Mouse (Mus musculus): ENCODE data around the gene Cux2. TPM values are rescaled to one million over a fixed set of nuclear protein-coding genes. Genes with fewer than 3 reads are reported as not detected.

The Cux2 gene
- polyA plus RNA-seq, 1 experiment = 36.7 TPM

GRCm38 (mm10) chr5:121925291-121925690 lies 124.6 kb downstream of the Cux2 start:
- Histone ChIP-seq H3K27me3 (ENCODE audit: control insufficient read depth, insufficient read depth, low read length) (no peaks in the 10 kb centered on the region), H3K27ac (ENCODE audit: insufficient read depth, low read length) (no peak overlapping the region), H3K4me3 (replicated peaks; ENCODE audit: insufficient read depth, low read depth, low read length) (no peak overlapping the region), H3K4me1 (ENCODE audit: control insufficient read depth, insufficient read depth, low read length) (no peaks in the 10 kb centered on the region; the same call in 1 of the 2 replicates)
- no peak for DNase-seq
- no peak for TF ChIP-seq CTCF (IDR thresholded peaks at IDR 0.05; ENCODE audit: borderline replicate concordance, insufficient read depth, low read depth, low read length)
- TF ChIP-seq POLR2A (IDR thresholded peaks at IDR 0.05; ENCODE audit: borderline replicate concordance, insufficient read depth, low read length) = no peak
- WGBS = 25% methylated on average over 23 of the region's 23 CpGs

GRCm38 (mm10) chr5:121924423-121924822 lies 125.5 kb downstream of the Cux2 start:
- Histone ChIP-seq H3K4me3 (replicated peaks; ENCODE audit: insufficient read depth, low read depth, low read length) (no peak overlapping the region), H3K27me3 (ENCODE audit: control insufficient read depth, insufficient read depth, low read length) (no peaks in the 10 kb centered on the region), H3K27ac (ENCODE audit: insufficient read depth, low read length) (no peak overlapping the region), H3K4me1 (ENCODE audit: control insufficient read depth, insufficient read depth, low read length) (no peaks in the 10 kb centered on the region; the same call in 1 of the 2 replicates)
- no peak for DNase-seq
- TF ChIP-seq CTCF (IDR thresholded peaks at IDR 0.05; ENCODE audit: borderline replicate concordance, insufficient read depth, low read depth, low read length) (no peak), POLR2A (IDR thresholded peaks at IDR 0.05; ENCODE audit: borderline replicate concordance, insufficient read depth, low read length) (no peak)
- WGBS = 49% methylated on average over 9 of the region's 9 CpGs

- 83% methylated on average over 17 of the region's 17 CpGs for WGBS
- DNase-seq = peak in 1 of 2 experiments; percentile 24
- Histone ChIP-seq H3K27me3 (ENCODE audit: control insufficient read depth, insufficient read depth, low read length) (no peaks in the 10 kb centered on the region), H3K4me3 (replicated peaks; ENCODE audit: insufficient read depth, low read depth, low read length) (no peak overlapping the region), H3K4me1 (ENCODE audit: control insufficient read depth, insufficient read depth, low read length) (no peaks in the 10 kb centered on the region; the same call in 1 of the 2 replicates), H3K27ac (ENCODE audit: insufficient read depth, low read length) (no peak overlapping the region)
- no peak for TF ChIP-seq CTCF (IDR thresholded peaks at IDR 0.05; ENCODE audit: borderline replicate concordance, insufficient read depth, low read depth, low read length)
- no peak for TF ChIP-seq POLR2A (IDR thresholded peaks at IDR 0.05; ENCODE audit: borderline replicate concordance, insufficient read depth, low read length)
These were observed 126.7 kb downstream of the Cux2 start for GRCm38 (mm10) chr5:121922942-121923826.

- no peaks in the 10 kb centered on the region for H3K27me3 ChIP-seq (ENCODE audit: control insufficient read depth, insufficient read depth, low read length)
- WGBS = 86% methylated on average over 7 of the region's 7 CpGs
- no peak for TF ChIP-seq CTCF (IDR thresholded peaks at IDR 0.05; ENCODE audit: borderline replicate concordance, insufficient read depth, low read depth, low read length)
- TF ChIP-seq POLR2A (IDR thresholded peaks at IDR 0.05; ENCODE audit: borderline replicate concordance, insufficient read depth, low read length) = no peak
- H3K4me1 ChIP-seq (ENCODE audit: control insufficient read depth, insufficient read depth, low read length) = no peaks in the 10 kb centered on the region; the same call in 1 of the 2 replicates
- H3K27ac ChIP-seq (ENCODE audit: insufficient read depth, low read length) = no peak overlapping the region
- DNase-seq = no peak
- H3K4me3 ChIP-seq (replicated peaks; ENCODE audit: insufficient read depth, low read depth, low read length) = no peak overlapping the region
These were observed 130.7 kb downstream of the Cux2 start for GRCm38 (mm10) chr5:121919216-121919615.

GRCm38 (mm10) chr5:121916813-121917212 lies 133.1 kb downstream of the Cux2 start:
- WGBS = 66% methylated on average over 4 of the region's 4 CpGs
- no peak for DNase-seq
- TF ChIP-seq POLR2A (IDR thresholded peaks at IDR 0.05; ENCODE audit: borderline replicate concordance, insufficient read depth, low read length) (no peak), CTCF (IDR thresholded peaks at IDR 0.05; ENCODE audit: borderline replicate concordance, insufficient read depth, low read depth, low read length) (no peak)
- Histone ChIP-seq H3K4me1 (ENCODE audit: control insufficient read depth, insufficient read depth, low read length) (no peaks in the 10 kb centered on the region), H3K27ac (ENCODE audit: insufficient read depth, low read length) (no peak overlapping the region), H3K4me3 (replicated peaks; ENCODE audit: insufficient read depth, low read depth, low read length) (no peak overlapping the region), H3K27me3 (ENCODE audit: control insufficient read depth, insufficient read depth, low read length) (no peaks in the 10 kb centered on the region)

- 61% methylated on average over 23 of the region's 23 CpGs for WGBS
- Histone ChIP-seq H3K27me3 (ENCODE audit: control insufficient read depth, insufficient read depth, low read length) (no peaks in the 10 kb centered on the region), H3K27ac (ENCODE audit: insufficient read depth, low read length) (no peak overlapping the region), H3K4me1 (ENCODE audit: control insufficient read depth, insufficient read depth, low read length) (no peaks in the 10 kb centered on the region), H3K4me3 (replicated peaks; ENCODE audit: insufficient read depth, low read depth, low read length) (no peak overlapping the region)
- TF ChIP-seq CTCF (IDR thresholded peaks at IDR 0.05; ENCODE audit: borderline replicate concordance, insufficient read depth, low read depth, low read length) (no peak), POLR2A (IDR thresholded peaks at IDR 0.05; ENCODE audit: borderline replicate concordance, insufficient read depth, low read length) (no peak)
- DNase-seq = no peak
These were observed 135.9 kb downstream of the Cux2 start for GRCm38 (mm10) chr5:121913999-121914398.

- no peak overlapping the region for H3K4me3 ChIP-seq (replicated peaks; ENCODE audit: insufficient read depth, low read depth, low read length)
- no peak overlapping the region for H3K27ac ChIP-seq (ENCODE audit: insufficient read depth, low read length)
- 73% methylated on average over 21 of the region's 21 CpGs for WGBS
- no peak for DNase-seq
- H3K27me3 ChIP-seq (ENCODE audit: control insufficient read depth, insufficient read depth, low read length) = no peaks in the 10 kb centered on the region
- H3K4me1 ChIP-seq (ENCODE audit: control insufficient read depth, insufficient read depth, low read length) = no peaks in the 10 kb centered on the region
- no peak for TF ChIP-seq CTCF (IDR thresholded peaks at IDR 0.05; ENCODE audit: borderline replicate concordance, insufficient read depth, low read depth, low read length)
- no peak for TF ChIP-seq POLR2A (IDR thresholded peaks at IDR 0.05; ENCODE audit: borderline replicate concordance, insufficient read depth, low read length)
These were observed 140.5 kb downstream of the Cux2 start for GRCm38 (mm10) chr5:121909226-121909985.

Measured in cerebellum, adult 2 months (tissue).